Mouse (Mus musculus) erythroblast, adult 5-6 weeks (primary cell): ENCODE measurements around the gene Srp72. TPM values are rescaled to one million over a fixed set of nuclear protein-coding genes. Genes with fewer than 3 reads are reported as not detected.
A peak's percentile ranks its signal among the peaks of the same experiment; 100 is the strongest.
"Not testable (repeated sequence)": the region's sequence is repeated elsewhere in the genome, so short reads cannot be mapped to it uniquely, and the experiment has no call there.

Experiments used
- ATAC-seq: replicated peaks from 2 replicates; pipeline ENCODE4 v1.8.0; 2016; ENCODE audit warnings: moderate number of reproducible peaks, mild to moderate bottlenecking, moderate TSS enrichment, inconsistent platforms; ENCODE audit not compliant: poor library complexity, low FRiP score, severe bottlenecking
- total RNA-seq, 2 experiments: library from RNA; stranded (forward) in 1 of 2; stranded (reverse) in 1 of 2; fragments of 150-400 nt in 1 of 2; fragments of 200-764, 138-1000 nt in 1 of 2; gene quantifications; 2 replicates each; pipeline versions ENCODE4 v1.2.3 to v1.2.4; 2015 to 2017; ENCODE audit warnings: low replicate concordance in 2 of 2

The Srp72 gene
- total RNA-seq, 2 experiments from 2014 or later = 26.3 to 40.6 TPM

DNA sequence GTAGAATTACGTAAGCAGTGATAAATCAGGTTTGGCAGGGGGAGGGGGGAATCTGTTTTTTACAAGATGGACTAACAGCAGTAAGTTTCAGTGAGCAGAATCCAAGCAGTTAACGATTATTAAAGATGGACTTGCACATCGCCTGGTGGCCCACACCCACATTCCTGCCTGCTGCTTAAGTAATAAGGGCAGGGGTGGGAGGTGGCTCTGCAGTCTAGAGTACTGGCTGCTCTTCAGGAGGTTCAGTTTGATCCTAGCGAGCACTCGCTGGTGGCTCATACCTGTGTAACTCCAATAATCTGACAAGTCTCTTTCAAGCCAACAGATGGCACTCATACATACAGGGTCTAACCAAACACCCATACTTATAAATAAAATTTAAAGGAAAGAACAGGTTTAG, 14.9 kb upstream of the Srp72 start:
- no peak for ATAC-seq

- no peak for ATAC-seq
Measured at GRCm38 (mm10) chr5:76962545-76962944, 11.9 kb upstream of the Srp72 start.

DNA sequence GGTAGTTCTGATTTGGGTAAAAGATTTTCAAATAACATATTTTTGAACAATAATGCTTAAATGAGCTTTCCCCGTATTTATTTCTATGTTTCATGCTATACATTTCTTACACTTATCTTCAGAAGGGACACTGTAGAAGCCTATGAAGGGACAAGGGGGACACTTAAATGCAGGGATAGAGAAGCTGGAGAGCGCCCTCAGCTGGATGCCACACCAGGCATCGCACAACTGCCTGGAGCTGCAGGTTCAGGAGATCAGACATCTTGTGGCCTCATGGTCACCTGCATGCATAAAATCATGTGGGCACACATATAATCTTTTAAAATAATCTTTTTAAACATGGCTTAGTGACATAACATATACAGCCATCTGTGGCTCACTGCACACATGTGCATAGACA, 9.8 kb upstream of the Srp72 start:
- no peak for ATAC-seq

DNA sequence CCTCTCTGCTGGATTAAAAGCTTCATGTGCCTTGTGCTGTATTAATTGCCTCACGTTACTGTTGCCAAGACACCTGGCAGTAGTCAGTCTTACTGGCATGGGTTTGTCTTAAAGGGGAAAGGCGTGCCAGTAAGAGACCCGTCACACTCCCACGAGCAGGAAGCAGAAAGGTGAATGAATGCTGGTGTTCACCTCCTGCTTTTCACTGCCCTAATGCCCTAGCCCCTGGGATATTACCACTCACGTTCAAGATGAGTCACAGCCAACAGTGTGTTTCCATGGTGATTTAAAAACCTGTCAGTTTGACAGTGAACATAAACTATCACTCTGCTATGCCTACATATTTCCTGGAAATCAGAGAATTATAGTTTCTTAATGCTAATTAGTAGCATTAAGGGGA, 5.2 kb upstream of the Srp72 start:
- ATAC-seq = no peak

GRCm38 (mm10) chr5:76971115-76971514, 3.4 kb upstream of the Srp72 start:
- ATAC-seq = not testable (repeated sequence)

- ATAC-seq = no peak
Measured at GRCm38 (mm10) chr5:76973488-76973887, 995 bp upstream of the Srp72 start.

GRCm38 (mm10) chr5:76974207-76974553, 303 bp upstream of the Srp72 start:
- ATAC-seq = peak; percentile 52

GRCm38 (mm10) chr5:76975736-76976135, 1.3 kb downstream of the Srp72 start:
- ATAC-seq = no peak

DNA sequence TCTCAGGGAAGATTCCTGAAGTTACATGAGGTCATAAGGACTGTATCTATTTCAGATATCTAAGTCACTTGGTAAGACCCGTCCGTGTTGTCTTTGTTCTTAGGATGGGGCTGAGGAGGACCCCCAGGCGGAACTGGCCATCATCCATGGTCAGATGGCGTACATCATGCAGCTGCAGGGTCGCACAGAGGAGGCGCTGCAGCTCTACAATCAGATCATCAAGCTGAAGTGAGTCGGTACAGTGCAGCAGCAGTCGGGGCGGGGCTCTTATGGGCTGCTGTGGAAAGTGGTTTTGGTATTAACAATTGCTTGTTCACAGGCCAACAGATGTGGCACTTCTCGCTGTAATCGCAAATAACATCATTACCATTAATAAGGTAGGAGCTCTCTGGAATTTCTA, 9.5 kb downstream of the Srp72 start:
- no peak for ATAC-seq

DNA sequence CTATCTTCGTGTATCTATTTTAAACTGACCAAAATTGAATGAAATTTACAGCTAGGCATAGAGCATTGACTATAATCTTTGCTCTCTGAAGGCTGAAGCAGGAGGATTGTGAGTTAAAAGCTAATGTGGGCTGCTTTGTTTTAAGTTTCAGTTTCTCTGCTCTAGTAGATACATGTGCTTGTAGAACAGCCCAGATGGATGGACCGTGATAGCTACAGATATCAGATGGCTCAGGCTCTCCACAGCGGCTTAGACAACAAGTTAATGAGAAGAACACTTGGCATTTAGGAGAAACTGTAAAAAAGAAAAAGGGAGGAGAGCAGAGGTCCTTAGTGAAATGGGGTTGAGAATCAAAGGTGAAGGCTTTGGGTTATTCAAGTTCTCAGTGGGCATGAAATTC, 16.3 kb downstream of the Srp72 start:
- no peak for ATAC-seq

DNA sequence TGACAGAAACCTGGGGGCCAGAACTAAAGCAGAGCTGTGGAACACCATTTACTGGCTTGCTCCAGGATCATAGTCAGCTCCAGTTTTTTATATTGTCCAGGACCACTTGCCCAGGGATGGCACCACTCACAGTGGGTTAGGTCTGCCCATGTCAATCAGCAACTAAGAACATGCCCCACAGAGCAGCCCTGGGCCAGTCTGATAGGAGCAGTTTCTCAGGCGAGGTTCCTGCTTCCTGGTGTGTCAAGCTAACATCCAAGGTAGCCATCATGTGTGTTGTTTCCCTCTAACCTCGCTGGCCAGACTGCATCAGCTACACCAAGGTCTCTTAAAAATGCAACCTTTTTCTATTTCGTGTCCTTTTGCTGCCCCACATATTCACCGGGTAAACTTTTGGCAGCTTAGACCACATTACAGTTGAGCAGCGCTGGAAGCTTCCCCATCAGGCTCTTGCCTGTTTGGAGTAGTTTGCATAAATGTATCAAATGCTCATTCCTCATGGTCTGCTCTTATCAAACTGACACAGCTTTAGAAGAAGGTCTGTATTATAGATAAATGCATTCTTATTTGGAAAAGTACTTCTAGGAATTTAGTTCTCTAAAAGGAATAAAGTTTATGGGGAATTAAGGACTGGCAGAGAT, 18.8 kb downstream of the Srp72 start:
- peak; percentile 84 for ATAC-seq

- ATAC-seq = no peak
Measured at GRCm38 (mm10) chr5:76998416-76998815, 23.9 kb downstream of the Srp72 start.

DNA sequence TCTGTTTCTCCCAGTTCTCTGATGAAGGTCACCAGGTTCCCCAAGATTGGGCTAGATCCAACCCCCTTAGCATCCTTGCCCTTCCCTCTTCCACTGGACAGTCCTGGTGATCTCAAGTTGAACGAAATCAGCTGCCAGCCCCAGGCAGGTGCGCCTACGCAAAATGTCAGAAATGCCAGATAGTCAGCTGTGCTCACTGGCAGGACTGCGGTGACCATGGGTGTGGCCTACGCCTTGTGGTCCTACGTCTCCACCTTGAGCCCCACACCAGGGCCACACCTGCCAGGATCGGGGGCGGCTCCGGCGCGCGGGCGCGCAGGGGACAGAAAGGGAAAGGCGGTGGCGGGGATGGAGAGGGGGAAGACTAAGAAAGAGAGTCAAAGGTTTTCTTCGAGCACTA, 26.7 kb downstream of the Srp72 start:
- ATAC-seq = no peak

DNA sequence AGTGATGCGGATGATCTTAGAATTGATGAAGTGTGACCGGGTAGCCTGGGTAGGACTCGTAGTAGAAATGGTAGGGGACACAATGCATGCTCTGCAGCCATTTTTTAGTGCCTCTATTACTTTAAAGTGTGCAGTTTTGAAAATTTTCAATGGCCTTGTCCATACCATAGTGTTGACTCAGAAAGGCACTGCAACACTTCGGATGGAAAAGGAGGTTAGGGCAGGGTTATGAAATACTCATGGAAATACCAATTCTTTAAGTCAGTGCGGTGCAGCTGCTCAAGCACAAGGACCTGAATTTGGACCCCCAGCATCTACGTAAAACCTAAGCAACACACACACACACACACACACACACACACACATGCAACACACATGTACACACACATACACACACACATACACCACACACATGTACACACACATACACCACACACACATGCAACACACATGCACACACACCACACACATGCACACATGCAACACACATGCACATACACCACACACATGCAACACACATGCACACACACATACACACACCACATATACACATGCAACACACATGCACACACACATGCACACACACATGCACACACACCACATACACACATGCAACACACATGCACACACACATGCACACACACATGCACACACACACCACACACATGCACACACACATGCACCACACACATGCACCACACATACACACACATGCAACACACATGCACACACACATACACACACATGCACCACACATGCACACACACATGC, 29.8 kb downstream of the Srp72 start, which contains the start of gene Arl9:
Arl9 (plus strand) TSS at position 5 of the 771 bp plus-strand sequence.
- ATAC-seq = no peak

GRCm38 (mm10) chr5:77010352-77010751, 35.9 kb downstream of the Srp72 start:
- ATAC-seq = no peak

DNA sequence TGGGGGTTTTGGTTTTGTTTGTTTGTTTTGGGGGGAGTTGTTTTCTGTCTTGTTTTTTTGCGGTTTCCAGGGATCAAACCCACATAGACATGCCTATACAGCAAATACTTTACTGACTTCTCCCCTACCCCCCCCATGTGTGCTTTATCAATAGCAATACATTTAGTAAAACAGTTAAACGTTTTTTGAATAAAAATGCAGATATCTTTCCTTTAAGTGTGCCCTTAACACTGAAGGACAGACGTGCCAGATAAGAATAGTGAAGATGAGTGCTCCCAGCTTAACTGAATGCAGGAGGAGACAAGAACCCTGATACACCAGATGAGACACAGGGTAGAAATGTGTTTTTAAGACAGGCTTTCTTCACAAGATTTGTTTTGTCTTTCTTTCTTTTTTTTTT, 36.6 kb downstream of the Srp72 start:
- no peak for ATAC-seq

DNA sequence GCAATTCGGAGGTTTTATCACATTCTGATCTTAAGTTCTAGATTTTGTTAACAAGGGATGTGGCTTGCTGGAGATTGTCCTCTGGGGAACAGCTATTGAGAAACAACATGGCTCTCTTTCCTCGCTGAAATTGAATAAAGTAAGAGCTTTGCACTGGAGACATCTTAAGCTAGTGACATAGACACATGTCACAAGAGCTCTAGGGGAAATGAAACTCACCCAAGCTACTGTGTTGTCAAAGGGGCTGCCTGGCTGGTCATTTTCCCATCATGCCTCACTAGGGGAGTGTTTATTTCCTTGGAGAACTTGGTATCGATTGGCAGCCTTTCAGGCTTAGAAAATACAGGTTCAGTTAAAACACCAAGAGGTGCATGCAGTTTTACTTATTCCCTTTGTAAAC, 38.7 kb downstream of the Srp72 start:
- ATAC-seq = no peak

DNA sequence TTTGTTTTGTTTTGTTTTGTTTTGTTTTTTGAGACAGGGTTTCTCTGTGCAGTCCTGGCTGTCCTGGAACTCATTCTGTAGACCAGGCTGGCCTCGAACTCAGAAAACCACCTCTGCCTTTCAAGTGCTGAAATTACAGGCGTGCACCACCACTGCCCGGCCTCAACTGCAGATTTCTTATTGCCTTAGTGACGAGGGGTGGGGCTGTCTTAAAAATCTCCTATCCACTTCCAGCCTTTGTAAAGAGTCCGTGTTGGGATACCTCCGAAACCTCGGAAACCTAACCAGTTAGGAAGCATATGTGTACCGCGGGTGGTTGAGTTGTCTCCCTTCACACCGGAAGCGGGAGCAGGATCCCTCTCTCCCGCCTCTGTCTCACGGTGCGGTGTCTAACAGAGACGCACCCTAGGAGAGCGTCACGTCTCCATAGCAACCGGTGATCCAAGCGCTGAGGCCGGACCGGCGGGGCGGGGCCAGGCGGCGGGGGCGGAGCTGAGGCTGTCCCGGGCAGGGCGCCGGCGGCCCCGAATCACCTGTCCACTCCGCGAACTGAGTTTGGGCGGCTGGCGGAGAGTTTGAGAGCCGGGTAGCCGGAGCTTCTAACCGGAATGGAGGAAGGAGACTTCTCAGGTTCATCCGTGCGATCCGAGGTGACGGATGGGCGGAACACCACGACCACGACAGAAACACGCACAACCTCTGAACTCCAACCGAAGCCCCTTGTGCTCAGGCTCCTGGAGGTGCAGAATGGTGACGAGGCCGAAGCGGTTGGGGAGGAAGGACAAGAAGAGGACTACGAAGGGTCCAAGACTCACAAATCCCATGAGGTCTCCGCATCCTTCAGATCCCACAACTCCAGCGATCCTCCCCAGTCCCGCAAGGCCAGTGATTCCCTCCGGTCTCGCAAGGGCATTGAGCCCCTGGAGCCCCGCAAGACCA, 41.3 kb downstream of the Srp72 start, which contains the start of gene Thegl:
Thegl (plus strand) TSS at position 480 of the 939 bp plus-strand sequence.
- ATAC-seq = peak; percentile 99

DNA sequence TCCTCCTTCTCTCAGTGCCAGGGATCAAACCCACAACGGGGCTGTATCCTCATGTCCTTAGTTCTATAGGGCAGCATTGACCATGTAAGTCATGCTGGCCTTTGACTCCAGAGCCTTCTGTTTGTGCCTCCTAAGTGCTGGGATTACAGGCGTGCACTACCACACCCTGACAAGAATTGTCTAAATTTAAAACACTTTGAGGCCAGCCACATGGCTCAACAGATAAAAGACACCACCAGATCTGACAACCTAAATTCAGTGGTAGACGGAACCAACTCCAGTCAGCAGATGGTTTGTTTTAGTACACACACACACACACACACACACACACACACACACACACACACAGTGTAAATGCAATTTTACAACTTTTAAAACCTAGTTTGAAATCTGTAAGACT, 53.6 kb downstream of the Srp72 start:
- no peak for ATAC-seq

DNA sequence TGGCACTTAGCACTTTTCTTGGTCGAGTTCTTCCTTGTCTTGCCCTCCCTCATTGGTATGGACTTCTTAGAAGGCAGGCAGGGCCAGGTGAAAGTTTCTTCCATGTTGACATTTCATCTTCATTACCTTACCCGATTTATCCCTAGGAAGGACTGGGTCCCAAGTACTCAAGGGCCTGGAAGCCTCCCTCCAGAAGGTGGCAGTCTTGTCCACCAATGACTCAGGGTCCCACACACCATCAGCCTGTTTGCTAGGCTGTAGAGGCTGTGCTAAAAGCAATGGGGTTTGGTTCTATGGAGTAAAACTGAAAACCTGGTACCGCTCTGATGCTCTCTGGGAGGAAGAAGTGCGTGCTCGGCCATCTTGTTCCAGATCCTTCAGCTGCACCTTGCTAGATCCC, 55.3 kb downstream of the Srp72 start:
- no peak for ATAC-seq
